Mouse (Mus musculus): ENCODE results near the gene Gtdc1.

DNA sequence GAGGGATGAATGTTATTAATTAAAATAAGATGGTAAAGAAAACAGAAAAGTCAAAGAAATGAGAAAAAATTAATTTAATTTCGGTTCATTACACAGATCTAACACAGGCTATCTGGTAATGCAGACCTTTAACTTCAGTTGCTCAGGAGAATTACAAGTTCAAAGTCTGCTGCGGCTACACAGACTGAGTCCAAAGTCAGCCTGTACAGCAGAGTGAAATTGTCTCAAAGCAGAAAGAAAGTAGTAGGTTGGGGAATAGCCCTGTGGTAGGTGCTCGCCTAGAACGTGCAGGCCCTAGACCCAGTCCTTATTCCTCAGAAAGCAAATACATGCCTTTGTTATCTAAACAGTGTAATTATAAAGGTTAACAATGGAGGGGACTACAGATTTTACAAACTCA is 135.6 kb downstream of the Gtdc1 start:
- no peak for TF ChIP-seq CTCF (IDR thresholded peaks at IDR 0.05; ENCODE audit: low read depth, low read length)
- TF ChIP-seq POLR2A (IDR thresholded peaks at IDR 0.05; ENCODE audit: extremely low read depth, insufficient read depth, low read length): no peak
